ENCODE assay signal across 8 mouse cellular contexts in genomic region chr1:172562641-172563464, GRCm38 (mm10). TPM values are rescaled to one million over a fixed set of nuclear protein-coding genes. Genes with fewer than 3 reads are reported as not detected.
A peak's percentile ranks its signal among the peaks of the same experiment; 100 is the strongest.
DNase-seq lines count a peak whose midpoint lies in the region; ATAC-seq and TF ChIP-seq lines count a peak whose summit lies in the region.

No protein-coding gene starts in this region.

- H3K4me2 ChIP-seq in forebrain, embryonic 13.5 days: peak overlapping the region; percentile 98
- peak overlapping the region; percentile 60 for H3K4me2 ChIP-seq in liver, embryonic 15.5 days
- H3K4me2 ChIP-seq in neural tube, embryonic 11.5 days (ENCODE audit: low read depth): peak overlapping the region; percentile 98
- peak overlapping the region; percentile 92 for H3K4me2 ChIP-seq in stomach, postnatal 0 days (replicated peaks; ENCODE audit: low read depth)

- TF ChIP-seq CTCF in brain, embryonic 14.5 days (IDR thresholded peaks at IDR 0.05; ENCODE audit: borderline replicate concordance, extremely low read depth, insufficient read depth, insufficient read length): peak; percentile 84
- peak; percentile 80 for TF ChIP-seq CTCF in stomach, postnatal 0 days (IDR thresholded peaks at IDR 0.05; ENCODE audit: low read depth)

- H3K27me3 ChIP-seq in forebrain, embryonic 13.5 days: peaks cover 46% of the 10 kb centered on the region
- peaks cover 66% of the 10 kb centered on the region for H3K27me3 ChIP-seq in liver, embryonic 15.5 days
- peaks cover 22% of the 10 kb centered on the region for H3K27me3 ChIP-seq in neural tube, embryonic 11.5 days (ENCODE audit: control insufficient read depth, insufficient read depth, low read length)
- no peaks in the 10 kb centered on the region for H3K27me3 ChIP-seq in stomach, postnatal 0 days (ENCODE audit: control insufficient read depth, insufficient read depth, low read length)

- peak overlapping the region; percentile 70 for H3K4me3 ChIP-seq in forebrain, embryonic 13.5 days
- peak overlapping the region; percentile 42 for H3K4me3 ChIP-seq in liver, embryonic 15.5 days (replicated peaks)
- peak overlapping the region; percentile 55 for H3K4me3 ChIP-seq in neural tube, embryonic 11.5 days (ENCODE audit: low read depth, low read length)
- peak overlapping the region; percentile 55 for H3K4me3 ChIP-seq in stomach, postnatal 0 days (ENCODE audit: low read depth, low read length)

- peak overlapping the region; percentile 75 for H3K9ac ChIP-seq in forebrain, embryonic 13.5 days
- H3K9ac ChIP-seq in liver, embryonic 15.5 days: no peak overlapping the region
- peak overlapping the region; percentile 74 for H3K9ac ChIP-seq in neural tube, embryonic 11.5 days (ENCODE audit: low read length)
- peak overlapping the region; percentile 64 for H3K9ac ChIP-seq in stomach, postnatal 0 days (ENCODE audit: low read length)

- ATAC-seq in forebrain, embryonic 13.5 days: peak; percentile 91
- peak; percentile 47 for ATAC-seq in liver, embryonic 15.5 days (ENCODE audit: insufficient read depth)
- peak; percentile 91 for ATAC-seq in neural tube, embryonic 11.5 days (ENCODE audit: insufficient read depth, low FRiP score, low TSS enrichment)
- peak; percentile 95 for ATAC-seq in stomach, postnatal 0 days (ENCODE audit: low FRiP score, low TSS enrichment)

- no peak for TF ChIP-seq EP300 in stomach, postnatal 0 days (optimal IDR thresholded peaks at IDR 0.05)

- peak; percentile 67 for DNase-seq in CD4-positive helper T cell, adult 2 months (ENCODE audit: low read depth, low spot score)
- DNase-seq in brain, embryonic 14.5 days (ENCODE audit: low read depth): peak; percentile 87
- DNase-seq in heart, postnatal 10 days: peak; percentile 80 to 84
- DNase-seq in kidney, postnatal 36 days: peak; percentile 85 to 86
- peak; percentile 85 for DNase-seq in neural tube, embryonic 11.5 days (ENCODE audit: low spot score)
- DNase-seq in stomach, postnatal 0 days (ENCODE audit: low spot score): peak; percentile 88

- intact Hi-C loops in heart, postnatal 10 days (cut with DNase I): loop anchor here (1.0 to 5.0 kb wide), 2 partner anchors 35 to 49 kb away; no protein-coding TSS in a partner anchor

- no peaks in the 10 kb centered on the region for H3K36me3 ChIP-seq in forebrain, embryonic 13.5 days (ENCODE audit: poor library complexity, severe bottlenecking)
- H3K36me3 ChIP-seq in liver, embryonic 15.5 days (replicated peaks): no peaks in the 10 kb centered on the region
- no peaks in the 10 kb centered on the region for H3K36me3 ChIP-seq in neural tube, embryonic 11.5 days (ENCODE audit: control insufficient read depth, insufficient read depth, low read length)
- H3K36me3 ChIP-seq in stomach, postnatal 0 days (ENCODE audit: control insufficient read depth, insufficient read depth, low read length): no peaks in the 10 kb centered on the region

- H3K4me1 ChIP-seq in forebrain, embryonic 13.5 days: peaks cover 16% of the 10 kb centered on the region
- H3K4me1 ChIP-seq in liver, embryonic 15.5 days (replicated peaks): peaks cover 7% of the 10 kb centered on the region; the same call in 1 of the 2 replicates
- peaks cover 10% of the 10 kb centered on the region for H3K4me1 ChIP-seq in neural tube, embryonic 11.5 days (ENCODE audit: control insufficient read depth, insufficient read depth, low read length)
- peaks cover 8% of the 10 kb centered on the region for H3K4me1 ChIP-seq in stomach, postnatal 0 days (replicated peaks; ENCODE audit: control insufficient read depth, insufficient read depth)

- H3K9me3 ChIP-seq in forebrain, embryonic 13.5 days (replicated peaks): no peaks in the 10 kb centered on the region
- H3K9me3 ChIP-seq in liver, embryonic 15.5 days (replicated peaks): no peaks in the 10 kb centered on the region
- no peaks in the 10 kb centered on the region for H3K9me3 ChIP-seq in neural tube, embryonic 11.5 days (ENCODE audit: control insufficient read depth, low read length)
- H3K9me3 ChIP-seq in stomach, postnatal 0 days (ENCODE audit: control insufficient read depth, low read length): no peaks in the 10 kb centered on the region

- WGBS in forebrain, embryonic 13.5 days: 0% methylated on average over 54 of the region's 66 CpGs
- under 1% methylated on average over 61 of the region's 66 CpGs for WGBS in liver, embryonic 15.5 days (ENCODE audit: insufficient replicate concordance)
- under 1% methylated on average over 47 of the region's 66 CpGs for WGBS in neural tube, embryonic 11.5 days
- WGBS in stomach, postnatal 0 days: 0% methylated on average over 64 of the region's 66 CpGs

- TF ChIP-seq POLR2A in brain, embryonic 14.5 days (IDR thresholded peaks at IDR 0.05; ENCODE audit: borderline replicate concordance, extremely low read depth, insufficient read depth, insufficient read length, poor library complexity, severe bottlenecking): no peak

- H3K27ac ChIP-seq in forebrain, embryonic 13.5 days: no peak overlapping the region; the same call in 1 of the 2 replicates
- H3K27ac ChIP-seq in liver, embryonic 15.5 days (replicated peaks): no peak overlapping the region
- 0 out of 2 replicates have a peak overlapping the region, but pooled peaks have one; percentile 11 for H3K27ac ChIP-seq in neural tube, embryonic 11.5 days (ENCODE audit: low read depth, low read length)
- peak overlapping the region; percentile 72 for H3K27ac ChIP-seq in stomach, postnatal 0 days (replicated peaks)

RNA-seq across cellular contexts. Expression of gene Vsig8, which starts 7.1 kb away (rescaled TPM):
- 0.19 and 0.21 TPM in 2 replicates for polyA plus RNA-seq in brain, embryonic 14.5 days (2012; rRNA removed)
- polyA plus RNA-seq in forebrain, embryonic 13.5 days (2015; fragmentation: Nextera tagmentation; extraction: Ambion mirVana): 0.11 and 0.14 TPM in 2 replicates
- under 1 TPM in 1 of 2 experiments, not detected in 1; 0.24 TPM for total RNA-seq in heart, postnatal 10 days (2021)
- not detected in 2 replicates for polyA plus RNA-seq in liver, embryonic 15.5 days (2015; fragmentation: Nextera tagmentation; extraction: Ambion mirVana)
- 0.15 TPM in 1 of 2 replicates, not detected in the other for polyA plus RNA-seq in neural tube, embryonic 11.5 days (2014; fragmentation: Nextera tagmentation; extraction: Ambion mirVana)
- 19.2 and 22.7 TPM in 2 replicates for polyA plus RNA-seq in stomach, postnatal 0 days (2015; fragmentation: Nextera tagmentation; extraction: Ambion mirVana)

RNA-seq across cellular contexts. Expression of gene Slamf8, which starts 27.5 kb away (rescaled TPM):
- polyA plus RNA-seq in brain, embryonic 14.5 days (2012; rRNA removed): 0.06 and 0.08 TPM in 2 replicates
- not detected in 2 replicates for polyA plus RNA-seq in forebrain, embryonic 13.5 days (2015; fragmentation: Nextera tagmentation; extraction: Ambion mirVana)
- not detected for total RNA-seq in heart, postnatal 10 days (2021)
- 0.10 and 0.33 TPM in 2 replicates for polyA plus RNA-seq in liver, embryonic 15.5 days (2015; fragmentation: Nextera tagmentation; extraction: Ambion mirVana)
- not detected in 2 replicates for polyA plus RNA-seq in neural tube, embryonic 11.5 days (2014; fragmentation: Nextera tagmentation; extraction: Ambion mirVana)
- 0.12 TPM in 1 of 2 replicates, not detected in the other for polyA plus RNA-seq in stomach, postnatal 0 days (2015; fragmentation: Nextera tagmentation; extraction: Ambion mirVana)

RNA-seq across cellular contexts. Expression of gene Fcrl6, which starts 39.5 kb away (rescaled TPM):
- 0.12 and 0.21 TPM in 2 replicates for polyA plus RNA-seq in brain, embryonic 14.5 days (2012; rRNA removed)
- not detected in 2 replicates for polyA plus RNA-seq in forebrain, embryonic 13.5 days (2015; fragmentation: Nextera tagmentation; extraction: Ambion mirVana)
- total RNA-seq in heart, postnatal 10 days (2021): not detected
- 0.08 TPM in 1 of 2 replicates, not detected in the other for polyA plus RNA-seq in liver, embryonic 15.5 days (2015; fragmentation: Nextera tagmentation; extraction: Ambion mirVana)
- 0.27 and 0.31 TPM in 2 replicates for polyA plus RNA-seq in neural tube, embryonic 11.5 days (2014; fragmentation: Nextera tagmentation; extraction: Ambion mirVana)
- polyA plus RNA-seq in stomach, postnatal 0 days (2015; fragmentation: Nextera tagmentation; extraction: Ambion mirVana): not detected in 2 replicates

RNA-seq across cellular contexts. Expression of gene Cfap45, which starts 42.3 kb away (rescaled TPM):
- polyA plus RNA-seq in brain, embryonic 14.5 days (2012; rRNA removed): 1.8 and 2.8 TPM in 2 replicates
- polyA plus RNA-seq in forebrain, embryonic 13.5 days (2015; fragmentation: Nextera tagmentation; extraction: Ambion mirVana): 1.4 and 2.2 TPM in 2 replicates
- 1 to 10 TPM; 1.8 to 2.8 TPM for total RNA-seq in heart, postnatal 10 days (2021)
- polyA plus RNA-seq in liver, embryonic 15.5 days (2015; fragmentation: Nextera tagmentation; extraction: Ambion mirVana): 0.29 and 0.43 TPM in 2 replicates
- polyA plus RNA-seq in neural tube, embryonic 11.5 days (2014; fragmentation: Nextera tagmentation; extraction: Ambion mirVana): 1.7 and 2.5 TPM in 2 replicates
- polyA plus RNA-seq in stomach, postnatal 0 days (2015; fragmentation: Nextera tagmentation; extraction: Ambion mirVana): 4.6 and 5.4 TPM in 2 replicates

Comparison
In these comparisons a context has a peak if more than half of its experiments do, and no peak if none do; other contexts are left out.
1. H3K27ac ChIP-seq: peak in neural tube, embryonic 11.5 days (single experiment) and stomach, postnatal 0 days (single experiment); none in forebrain, embryonic 13.5 days (single experiment) and liver, embryonic 15.5 days (single experiment).
2. RNA of gene Vsig8, which starts 7.1 kb away (polyA plus RNA-seq): 19.2 to 22.7 TPM in stomach, postnatal 0 days; 0.19 to 0.21 TPM in brain, embryonic 14.5 days, 0.15 TPM in neural tube, embryonic 11.5 days, 0.11 to 0.14 TPM in forebrain, embryonic 13.5 days and not detected in liver, embryonic 15.5 days; every median in the first group is over 10 times any median in the second.
3. Peak in every context shown above with its lines, with median percentiles within 50 percentile points of each other: DNase-seq, ATAC-seq, H3K4me2 ChIP-seq and H3K4me3 ChIP-seq.